Mouse (Mus musculus) retina, embryonic 14.5 days (tissue): Measurements from ENCODE around the gene Impg1.

Source experiments
- DNase-seq: peaks from one replicate; pipeline ENCODE4 v3.0.0-alpha.2; 2015; ENCODE audit warnings: low spot score

The Impg1 gene

GRCm38 (mm10) chr9:80465381-80465780 is at the start of gene Impg1:
Gene Impg1 (minus strand): TSS chr9:80465481.
- DNase-seq, result no peak

- no peak for DNase-seq
These were observed 44.3 kb upstream of the Impg1 start for GRCm38 (mm10) chr9:80509464-80510153.

DNA sequence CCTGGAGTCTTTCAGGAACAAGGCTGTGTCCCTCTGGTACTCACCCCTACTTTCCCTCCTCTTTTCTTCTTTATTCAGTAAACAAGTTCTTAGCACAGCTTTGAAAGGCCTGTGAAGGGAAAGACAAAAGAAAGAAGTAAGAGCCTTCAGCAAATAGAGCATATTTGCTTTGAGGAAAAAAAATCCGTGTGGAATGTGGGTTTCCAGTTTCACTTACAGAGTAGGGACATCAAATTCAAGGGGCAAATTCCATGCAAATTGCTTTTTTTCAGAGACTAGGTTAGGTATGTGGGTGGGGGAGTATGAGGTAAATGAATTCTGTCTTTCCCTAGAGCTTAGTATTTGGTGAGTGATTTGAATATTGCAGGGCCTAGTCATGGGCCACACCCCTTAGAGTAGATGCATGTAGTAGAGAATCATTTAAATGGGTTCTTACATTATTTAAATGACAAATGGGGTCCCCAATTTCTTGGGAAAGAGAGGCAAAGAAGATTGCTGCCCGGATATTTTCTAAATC is 39.3 kb upstream of the Impg1 start:
- no peak for DNase-seq

DNA sequence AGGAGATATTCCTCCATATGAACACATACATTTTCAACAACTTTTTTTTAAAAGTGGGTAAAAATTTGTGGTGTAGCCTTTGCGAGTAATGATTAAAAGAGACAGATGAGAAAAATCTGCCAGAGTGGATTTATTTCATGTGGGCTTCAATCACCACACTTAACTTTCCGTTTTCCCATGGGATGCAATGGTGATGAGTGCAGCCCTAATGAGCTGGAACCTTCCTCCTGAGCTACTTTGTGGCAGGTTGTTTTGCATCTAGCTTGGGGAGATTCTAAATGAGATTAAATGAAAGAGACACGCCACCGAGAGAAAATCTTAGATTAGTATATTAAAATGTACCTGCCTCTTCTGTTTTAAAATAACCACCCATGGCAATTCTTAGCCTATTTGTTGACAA is 26.3 kb upstream of the Impg1 start:
- DNase-seq, result peak; percentile 45

GRCm38 (mm10) chr9:80460420-80460819 is 4.9 kb downstream of the Impg1 start:
- DNase-seq, result no peak

DNA sequence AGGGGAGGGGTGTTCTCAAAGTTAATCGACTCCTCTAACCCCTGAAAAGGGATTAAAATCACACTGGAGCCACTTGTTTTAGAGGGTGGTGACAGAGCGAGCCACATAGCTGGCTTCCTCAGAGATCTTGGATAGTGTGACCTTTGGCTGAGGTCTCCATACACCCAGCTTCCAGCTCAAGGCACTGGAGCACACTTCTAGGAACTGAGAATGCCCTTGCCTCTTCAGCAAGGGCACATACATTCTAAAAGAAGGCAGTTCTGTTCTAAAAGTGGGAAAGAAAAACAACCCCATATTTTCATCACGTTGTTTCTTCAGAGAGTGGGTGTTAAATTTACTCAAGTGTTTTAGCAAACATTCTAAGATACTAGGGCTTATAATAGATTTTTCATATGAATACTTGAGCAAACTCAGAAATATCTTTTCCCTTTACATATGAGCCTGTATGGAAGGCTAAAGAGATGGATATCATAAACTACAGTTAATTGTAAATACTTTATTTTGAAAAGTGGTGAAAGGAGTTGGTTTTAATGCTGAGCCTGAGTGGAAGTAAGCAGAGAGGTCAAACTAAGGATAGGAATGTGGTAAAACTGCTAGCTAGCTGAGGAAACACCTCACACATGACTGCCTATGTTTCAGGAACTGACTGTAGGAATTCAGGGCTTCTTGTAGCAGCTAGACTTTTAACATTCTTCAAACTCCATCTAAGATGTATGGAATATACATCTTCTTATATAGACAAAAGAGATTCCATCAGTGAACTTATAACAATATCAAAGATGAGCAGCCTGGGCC is 14.6 kb downstream of the Impg1 start:
- DNase-seq, result no peak

GRCm38 (mm10) chr9:80441096-80441710 is 24.1 kb downstream of the Impg1 start:
- DNase-seq, result no peak

DNA sequence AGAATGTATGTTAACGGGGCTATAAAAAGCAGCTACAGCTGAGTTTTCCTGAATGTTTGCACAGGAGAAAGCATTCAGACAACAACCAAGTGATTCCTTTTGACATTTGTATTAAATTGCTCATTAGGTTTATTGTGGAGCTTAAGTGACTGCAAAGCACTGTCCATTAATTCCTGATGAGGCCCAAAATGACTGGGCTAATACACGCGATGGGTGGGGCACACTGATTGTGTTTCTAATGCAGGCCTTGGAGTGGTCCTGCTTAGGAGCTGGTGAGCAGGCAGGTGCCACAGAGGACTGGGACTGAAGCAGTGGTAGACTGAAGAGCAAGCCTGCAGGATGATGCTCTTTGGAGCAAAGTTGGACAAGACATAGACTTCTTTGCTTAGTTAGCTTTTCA is 73.9 kb downstream of the Impg1 start:
- no peak for DNase-seq

DNA sequence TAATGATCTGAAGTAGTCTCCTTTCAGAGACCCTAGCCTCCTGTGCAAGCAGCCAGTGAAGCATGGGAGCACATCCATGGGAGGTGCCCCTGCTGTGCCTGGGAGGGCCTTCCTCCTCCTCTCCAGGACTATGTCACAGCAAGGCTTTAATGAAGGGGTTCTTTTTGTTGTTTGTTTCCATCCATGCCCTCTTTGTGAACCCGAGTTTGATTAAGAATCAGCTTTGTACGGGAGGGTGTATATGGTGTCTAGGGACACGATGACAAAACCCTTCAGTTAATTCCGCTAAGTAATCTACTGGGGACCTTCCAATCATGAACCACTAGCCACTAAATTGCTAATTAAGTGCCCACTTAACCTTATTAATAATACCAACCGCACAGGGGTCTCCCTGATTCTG is 74.3 kb downstream of the Impg1 start:
- peak; percentile 72 for DNase-seq

DNA sequence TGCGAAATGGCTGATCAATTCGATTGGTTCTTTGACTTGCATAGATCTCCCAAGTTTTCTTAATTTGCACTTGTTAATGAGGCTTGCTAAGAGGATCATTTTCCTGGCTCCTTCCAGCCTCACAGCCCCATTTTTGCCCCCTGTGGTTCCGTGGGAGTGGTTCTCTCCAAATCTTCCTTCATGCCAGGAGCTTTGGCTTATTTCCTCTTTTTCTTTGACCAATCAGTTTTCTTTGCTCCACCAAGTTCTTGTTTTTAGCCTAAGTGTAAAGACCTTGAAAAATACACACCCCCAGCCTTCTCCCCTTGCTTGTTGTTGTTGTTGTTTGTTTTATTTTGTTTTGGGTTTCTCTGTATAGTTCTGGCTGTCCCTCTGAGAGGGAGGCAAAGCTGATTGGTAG is 77.4 kb downstream of the Impg1 start:
- DNase-seq, result no peak

- DNase-seq, result peak; percentile 78
These were observed 78.8 kb downstream of the Impg1 start for GRCm38 (mm10) chr9:80386492-80386891.

DNA sequence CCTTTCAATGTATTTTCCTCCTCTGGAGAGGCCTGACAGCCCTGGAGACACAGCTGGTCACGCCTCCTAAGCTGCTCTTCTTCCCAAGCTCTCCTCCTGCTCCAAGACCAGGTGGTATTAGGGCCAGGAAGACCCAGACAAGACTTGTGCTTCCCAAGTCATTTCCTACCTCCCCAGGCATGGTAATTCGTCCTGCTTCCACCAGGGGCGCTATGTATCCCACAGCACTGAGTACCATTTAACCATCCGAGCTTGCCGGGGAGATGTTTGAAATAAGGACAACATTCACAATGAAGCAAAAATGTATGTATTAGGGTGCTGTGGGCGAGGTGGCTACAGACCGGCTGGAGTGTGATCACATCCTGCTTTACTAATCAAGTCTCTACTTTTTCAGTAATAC is 79.3 kb downstream of the Impg1 start:
- peak; percentile 29 for DNase-seq

DNA sequence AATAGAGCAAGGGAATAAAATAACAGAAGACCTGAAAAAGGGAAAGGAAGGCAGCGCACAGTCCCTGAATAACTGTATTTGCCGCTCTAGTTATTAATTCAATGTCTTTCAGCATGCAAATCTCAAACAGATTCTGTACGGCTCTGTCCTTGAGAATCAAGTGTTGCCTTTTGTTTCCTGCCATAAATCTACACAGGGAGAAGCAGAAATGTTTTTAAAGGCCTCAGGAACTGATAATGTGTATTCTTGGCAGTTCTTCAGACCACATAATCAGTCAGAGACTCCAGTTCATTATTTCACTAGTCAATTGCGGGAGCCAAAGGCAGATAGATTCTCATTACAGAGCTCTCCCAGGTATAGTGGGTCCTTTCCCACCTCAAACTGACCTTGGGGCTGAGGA is 82.6 kb downstream of the Impg1 start:
- no peak for DNase-seq

DNA sequence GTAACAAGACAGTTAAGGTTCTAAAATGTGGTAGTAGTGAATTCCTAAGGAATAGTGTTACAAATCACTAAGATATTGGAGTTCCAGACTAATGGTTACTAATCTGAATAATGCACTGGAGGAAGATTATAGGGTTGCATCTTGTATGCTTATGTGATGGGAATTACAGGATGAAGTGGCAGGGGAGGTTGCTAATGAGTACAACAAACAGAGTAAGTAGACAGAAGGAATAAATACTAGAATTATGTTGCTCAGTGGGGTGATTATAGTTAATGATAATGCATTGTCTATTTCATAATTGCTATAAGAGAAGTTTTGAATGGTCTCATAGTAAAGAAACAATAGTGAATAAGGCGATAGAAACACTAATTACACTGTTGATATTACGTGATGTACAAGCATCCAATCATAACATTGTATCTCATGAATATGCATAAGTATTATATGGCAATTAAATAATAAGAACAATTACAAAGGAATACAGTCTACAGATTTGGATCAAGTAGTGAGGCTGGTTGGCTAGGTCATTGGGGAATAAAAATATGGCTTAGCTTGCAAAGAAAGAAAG is 85.1 kb downstream of the Impg1 start:
- no peak for DNase-seq

- no peak for DNase-seq
These were observed 91.2 kb downstream of the Impg1 start for GRCm38 (mm10) chr9:80374100-80374499.

- DNase-seq, result no peak
These were observed 92.0 kb downstream of the Impg1 start for GRCm38 (mm10) chr9:80373304-80373739.

DNA sequence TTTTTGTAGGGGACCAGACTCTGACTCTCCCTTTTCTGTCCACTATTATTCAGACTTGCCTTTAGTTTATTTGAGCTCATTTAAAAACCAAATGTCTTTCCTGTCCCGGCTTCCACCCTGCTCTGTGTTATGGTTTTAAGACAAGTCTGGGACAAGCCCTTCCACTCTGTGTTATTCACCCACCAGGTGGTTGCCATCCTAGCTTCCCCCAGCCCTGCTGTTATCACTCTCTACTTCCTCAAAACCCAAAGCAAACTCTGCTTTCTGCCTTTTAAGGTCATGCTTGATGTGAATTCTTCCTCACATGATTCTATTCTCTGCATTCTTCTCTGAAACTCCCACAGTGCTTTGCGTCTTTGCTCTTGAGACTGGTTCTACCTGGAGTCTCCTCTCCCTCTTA is 96.6 kb downstream of the Impg1 start:
- DNase-seq, result no peak

- DNase-seq, result no peak
These were observed 97.6 kb downstream of the Impg1 start for GRCm38 (mm10) chr9:80367520-80368204.

DNA sequence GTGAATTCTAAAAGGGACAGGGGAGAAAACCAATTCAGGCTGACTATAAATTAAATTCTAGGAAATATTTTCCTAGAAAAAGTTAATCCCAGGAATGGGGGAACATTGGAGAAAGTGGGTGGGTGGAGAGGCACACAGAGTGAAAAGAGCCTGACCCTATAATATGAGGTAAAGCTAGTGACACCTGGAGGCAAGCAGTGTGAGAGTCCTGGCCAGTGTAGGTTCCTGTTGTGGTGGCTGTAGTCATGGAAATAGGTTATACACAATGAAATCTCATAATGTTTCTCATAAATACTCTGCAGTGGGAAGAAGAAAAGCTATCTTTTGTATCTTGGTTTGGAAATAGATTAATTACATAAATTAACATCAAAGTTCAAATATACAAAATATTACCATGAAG is 105.2 kb downstream of the Impg1 start:
- no peak for DNase-seq

DNA sequence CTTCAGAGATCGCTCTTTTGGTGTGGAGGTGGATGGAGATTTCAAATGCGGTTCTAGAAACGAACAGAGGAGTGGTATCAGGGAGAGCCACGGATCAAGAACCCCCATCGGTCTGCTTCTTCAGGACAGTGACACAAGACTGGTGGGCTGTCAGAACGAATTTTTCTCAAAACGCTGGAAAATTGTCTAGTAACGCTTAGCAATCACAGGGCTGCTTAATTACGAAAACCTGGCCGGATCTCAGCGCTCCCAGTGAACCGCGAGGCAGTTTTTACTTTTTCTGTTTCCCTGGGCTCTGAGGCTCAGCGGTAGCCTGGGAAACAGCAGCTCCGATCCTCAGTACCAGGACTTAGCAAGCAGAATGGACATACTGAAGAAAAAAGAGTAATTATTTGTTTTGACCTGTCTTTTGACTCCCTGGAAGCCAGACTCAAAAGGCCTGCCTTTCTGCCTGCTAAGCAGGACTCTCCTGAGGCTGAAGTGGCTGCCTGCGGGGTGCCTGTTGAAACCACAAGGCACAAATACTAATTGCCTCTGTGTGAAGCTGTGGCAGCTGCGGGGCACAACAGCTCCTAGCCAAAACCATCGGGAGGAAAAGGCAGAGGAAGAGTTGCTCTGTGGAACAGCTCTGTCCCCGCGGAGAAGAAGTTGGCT is 113.5 kb downstream of the Impg1 start:
- DNase-seq, result peak; percentile 78

- DNase-seq, result no peak
These were observed 114.0 kb downstream of the Impg1 start for GRCm38 (mm10) chr9:80351295-80351677.
